Mouse (Mus musculus): ENCODE measurements around the gene Ttll5. TPM values are rescaled to one million over a fixed set of nuclear protein-coding genes. Genes with fewer than 3 reads are reported as not detected.

The Ttll5 gene
- polyA plus RNA-seq, 1 experiment from 2014 or later, result 14.0 TPM

GRCm38 (mm10) chr12:85979996-85980395, 155.5 kb downstream of the Ttll5 start:
- Histone ChIP-seq H3K27me3 (no peaks in the 10 kb centered on the region), H3K4me1 (replicated peaks) (0 out of 2 replicates have a peak, but pooled peaks cover 1% of the 10 kb centered on the region), H3K4me3 (replicated peaks) (no peak overlapping the region), H3K27ac (no peak overlapping the region), H3K4me2 (replicated peaks) (no peak overlapping the region), H3K9me3 (no peaks in the 10 kb centered on the region), H3K36me3 (no peaks in the 10 kb centered on the region; the same call in 1 of the 2 replicates), H3K9ac (replicated peaks) (no peak overlapping the region)
- 85% methylated on average over 5 of the region's 5 CpGs for WGBS
- no peak for ATAC-seq

GRCm38 (mm10) chr12:85985524-85985923, 161.1 kb downstream of the Ttll5 start:
- 87% methylated on average over 4 of the region's 4 CpGs for WGBS
- no peak overlapping the region for H3K9ac ChIP-seq (replicated peaks)
- H3K4me1 ChIP-seq (replicated peaks), result peaks cover 25% of the 10 kb centered on the region
- H3K4me2 ChIP-seq (replicated peaks), result no peak overlapping the region
- H3K36me3 ChIP-seq, result no peaks in the 10 kb centered on the region
- no peaks in the 10 kb centered on the region for H3K27me3 ChIP-seq
- no peak overlapping the region for H3K27ac ChIP-seq
- H3K9me3 ChIP-seq, result no peaks in the 10 kb centered on the region
- H3K4me3 ChIP-seq (replicated peaks), result no peak overlapping the region
- no peak for ATAC-seq

- H3K4me1 ChIP-seq (replicated peaks), result peaks cover 25% of the 10 kb centered on the region
- 71% methylated on average over 7 of the region's 7 CpGs for WGBS
- no peaks in the 10 kb centered on the region for H3K36me3 ChIP-seq
- H3K9me3 ChIP-seq, result no peaks in the 10 kb centered on the region
- no peak overlapping the region for H3K9ac ChIP-seq (replicated peaks)
- no peaks in the 10 kb centered on the region for H3K27me3 ChIP-seq
- H3K4me2 ChIP-seq (replicated peaks), result no peak overlapping the region
- H3K4me3 ChIP-seq (replicated peaks), result no peak overlapping the region
- no peak overlapping the region for H3K27ac ChIP-seq
- no peak for ATAC-seq
These were observed 161.6 kb downstream of the Ttll5 start for GRCm38 (mm10) chr12:85986024-85986423.

GRCm38 (mm10) chr12:85986540-85987443, 162.3 kb downstream of the Ttll5 start:
- ATAC-seq, result no peak
- Histone ChIP-seq H3K27me3 (no peaks in the 10 kb centered on the region), H3K9me3 (no peaks in the 10 kb centered on the region), H3K9ac (replicated peaks) (no peak overlapping the region), H3K27ac (no peak overlapping the region), H3K4me1 (replicated peaks) (peaks cover 25% of the 10 kb centered on the region), H3K36me3 (no peaks in the 10 kb centered on the region), H3K4me3 (replicated peaks) (no peak overlapping the region), H3K4me2 (replicated peaks) (no peak overlapping the region)
- 56% methylated on average over 13 of the region's 13 CpGs for WGBS

GRCm38 (mm10) chr12:85987444-85987889, 163.0 kb downstream of the Ttll5 start:
- Histone ChIP-seq H3K9me3 (no peaks in the 10 kb centered on the region), H3K4me2 (replicated peaks) (no peak overlapping the region), H3K4me1 (replicated peaks) (peaks cover 31% of the 10 kb centered on the region), H3K36me3 (no peaks in the 10 kb centered on the region), H3K27ac (no peak overlapping the region), H3K9ac (replicated peaks) (no peak overlapping the region), H3K27me3 (no peaks in the 10 kb centered on the region), H3K4me3 (replicated peaks) (no peak overlapping the region)
- WGBS, result 53% methylated on average over 5 of the region's 5 CpGs
- ATAC-seq, result no peak

GRCm38 (mm10) chr12:85988121-85988520, 163.7 kb downstream of the Ttll5 start:
- H3K36me3 ChIP-seq, result no peaks in the 10 kb centered on the region
- no peak overlapping the region for H3K4me3 ChIP-seq (replicated peaks)
- no peaks in the 10 kb centered on the region for H3K9me3 ChIP-seq
- H3K4me2 ChIP-seq (replicated peaks), result no peak overlapping the region
- H3K4me1 ChIP-seq (replicated peaks), result peaks cover 32% of the 10 kb centered on the region
- no peak overlapping the region for H3K9ac ChIP-seq (replicated peaks)
- ATAC-seq, result no peak
- WGBS, result 96% methylated on average over 4 of the region's 4 CpGs
- H3K27ac ChIP-seq, result no peak overlapping the region
- H3K27me3 ChIP-seq, result no peaks in the 10 kb centered on the region

GRCm38 (mm10) chr12:85988818-85989377, 164.4 kb downstream of the Ttll5 start:
- Histone ChIP-seq H3K27ac (no peak overlapping the region), H3K4me2 (replicated peaks) (no peak overlapping the region), H3K4me1 (replicated peaks) (peaks cover 32% of the 10 kb centered on the region), H3K9ac (replicated peaks) (no peak overlapping the region), H3K27me3 (no peaks in the 10 kb centered on the region), H3K4me3 (replicated peaks) (no peak overlapping the region), H3K36me3 (no peaks in the 10 kb centered on the region), H3K9me3 (no peaks in the 10 kb centered on the region)
- ATAC-seq, result no peak
- 92% methylated on average over 4 of the region's 4 CpGs for WGBS

- no peaks in the 10 kb centered on the region for H3K9me3 ChIP-seq
- H3K27ac ChIP-seq, result no peak overlapping the region
- H3K4me2 ChIP-seq (replicated peaks), result no peak overlapping the region
- no peaks in the 10 kb centered on the region for H3K27me3 ChIP-seq
- no peak overlapping the region for H3K9ac ChIP-seq (replicated peaks)
- ATAC-seq, result no peak
- WGBS, result 60% methylated on average over 7 of the region's 7 CpGs
- H3K36me3 ChIP-seq, result peaks cover 7% of the 10 kb centered on the region; the same call in 1 of the 2 replicates
- peaks cover 9% of the 10 kb centered on the region for H3K4me1 ChIP-seq (replicated peaks)
- H3K4me3 ChIP-seq (replicated peaks), result no peak overlapping the region
These were observed 167.8 kb downstream of the Ttll5 start for GRCm38 (mm10) chr12:85992013-85992837.

GRCm38 (mm10) chr12:85992838-85993234, 168.4 kb downstream of the Ttll5 start:
- no peak overlapping the region for H3K27ac ChIP-seq
- no peaks in the 10 kb centered on the region for H3K9me3 ChIP-seq
- H3K4me3 ChIP-seq (replicated peaks), result no peak overlapping the region
- H3K9ac ChIP-seq (replicated peaks), result no peak overlapping the region
- no peak overlapping the region for H3K4me2 ChIP-seq (replicated peaks)
- H3K4me1 ChIP-seq (replicated peaks), result peaks cover 6% of the 10 kb centered on the region
- no peak for ATAC-seq
- peaks cover 7% of the 10 kb centered on the region; the same call in 1 of the 2 replicates for H3K36me3 ChIP-seq
- no peaks in the 10 kb centered on the region for H3K27me3 ChIP-seq
- WGBS, result 92% methylated on average over 2 of the region's 2 CpGs

GRCm38 (mm10) chr12:85993790-85994360, 169.4 kb downstream of the Ttll5 start:
- WGBS, result 92% methylated on average over 5 of the region's 5 CpGs
- Histone ChIP-seq H3K4me2 (replicated peaks) (no peak overlapping the region), H3K27ac (no peak overlapping the region), H3K36me3 (peaks cover 7% of the 10 kb centered on the region; the same call in 1 of the 2 replicates), H3K4me3 (replicated peaks) (no peak overlapping the region), H3K9ac (replicated peaks) (no peak overlapping the region), H3K9me3 (no peaks in the 10 kb centered on the region), H3K27me3 (no peaks in the 10 kb centered on the region), H3K4me1 (replicated peaks) (peaks cover 6% of the 10 kb centered on the region)
- ATAC-seq, result no peak

- Histone ChIP-seq H3K27ac (no peak overlapping the region; the same call in 1 of the 2 replicates), H3K4me1 (replicated peaks) (0 out of 2 replicates have a peak, but pooled peaks cover 7% of the 10 kb centered on the region), H3K27me3 (no peaks in the 10 kb centered on the region), H3K36me3 (peaks cover 7% of the 10 kb centered on the region; the same call in 1 of the 2 replicates), H3K4me2 (replicated peaks) (no peak overlapping the region), H3K9me3 (no peaks in the 10 kb centered on the region), H3K9ac (replicated peaks) (no peak overlapping the region), H3K4me3 (replicated peaks) (no peak overlapping the region)
- 0 out of 2 replicates have a peak, but pooled peaks have one; percentile 30 for ATAC-seq
- 61% methylated on average over 9 of the region's 9 CpGs for WGBS
These were observed 176.2 kb downstream of the Ttll5 start for GRCm38 (mm10) chr12:86000641-86001073.

Data from midbrain, embryonic 13.5 days (tissue).